Mouse (Mus musculus) urinary bladder, adult 18-20 months (tissue): ENCODE measurements around the gene Olfr344.

Experiments used
- DNase-seq, 2 experiments: peaks; one replicate each; pipeline ENCODE4 v3.0.0; 2022; ENCODE audit warnings: low spot score in 2 of 2, mixed read lengths in 2 of 2

Olfr344 gene

DNA sequence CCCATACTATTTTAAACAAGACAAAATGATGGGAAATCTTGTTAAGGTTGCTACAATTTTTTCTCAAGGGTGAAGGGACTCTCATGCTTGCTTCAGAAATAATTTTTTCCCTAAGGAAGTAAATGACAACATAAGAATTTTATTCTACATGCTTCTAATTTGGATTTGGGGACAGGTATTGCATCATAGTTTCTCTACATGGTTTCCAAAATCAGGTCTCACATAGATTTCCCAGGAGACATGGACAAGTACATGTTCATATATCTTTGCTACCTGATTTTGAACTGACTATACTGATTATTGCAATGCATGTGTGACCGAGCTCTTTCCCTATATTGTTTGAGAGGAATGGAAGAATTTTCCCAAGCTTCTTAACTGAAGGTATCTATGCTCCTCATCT, at the start of gene Olfr344:
Gene Olfr344 (plus strand): TSS at position 301 of the 400 bp plus-strand sequence.
- no peak for DNase-seq

GRCm38 (mm10) chr2:36524698-36525097, 41.8 kb upstream of the Olfr344 start, which contains the start of gene Olfr342:
TSS of gene Olfr342 (plus strand) at chr2:36524998.
- DNase-seq = no peak

DNA sequence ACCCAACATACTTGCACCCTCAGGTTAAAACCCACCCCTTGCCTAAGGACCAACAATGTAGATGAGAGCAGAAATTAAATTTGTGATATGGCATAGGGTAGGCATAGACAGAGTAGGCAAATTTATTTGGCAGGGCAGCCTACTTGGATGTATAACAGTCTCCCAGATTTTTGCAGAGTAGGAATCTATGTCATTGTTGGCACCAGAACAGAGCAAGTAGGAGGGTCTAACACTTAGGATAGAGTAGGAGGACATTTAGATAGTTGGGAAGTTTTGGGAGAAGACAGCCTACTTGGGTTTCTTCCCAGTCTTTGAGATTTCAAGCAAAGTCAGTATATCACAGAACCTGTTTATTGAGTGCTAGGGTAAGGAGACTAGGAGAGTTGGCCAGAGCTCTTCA, 1.3 kb upstream of the Olfr344 start:
- DNase-seq = no peak

DNA sequence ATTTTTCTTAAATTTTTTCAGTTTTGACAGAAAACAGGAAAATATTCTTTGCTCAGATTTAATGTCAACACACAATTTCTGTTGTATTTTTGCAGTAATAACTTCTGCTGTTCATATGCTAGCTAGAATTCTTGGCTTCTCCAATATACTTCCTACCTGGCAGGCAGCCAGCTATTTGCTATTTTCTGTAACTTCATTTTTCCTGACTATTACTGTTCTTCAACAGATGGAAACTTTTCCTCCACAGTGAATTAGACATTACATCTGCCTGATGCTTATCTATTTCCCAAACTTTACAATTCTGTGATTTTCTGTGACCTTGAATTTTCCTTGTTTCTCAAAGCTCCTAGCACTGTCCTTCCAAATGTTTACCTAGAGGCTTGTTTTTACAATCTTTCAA, 560 bp downstream of the Olfr344 start:
- DNase-seq = no peak

DNA sequence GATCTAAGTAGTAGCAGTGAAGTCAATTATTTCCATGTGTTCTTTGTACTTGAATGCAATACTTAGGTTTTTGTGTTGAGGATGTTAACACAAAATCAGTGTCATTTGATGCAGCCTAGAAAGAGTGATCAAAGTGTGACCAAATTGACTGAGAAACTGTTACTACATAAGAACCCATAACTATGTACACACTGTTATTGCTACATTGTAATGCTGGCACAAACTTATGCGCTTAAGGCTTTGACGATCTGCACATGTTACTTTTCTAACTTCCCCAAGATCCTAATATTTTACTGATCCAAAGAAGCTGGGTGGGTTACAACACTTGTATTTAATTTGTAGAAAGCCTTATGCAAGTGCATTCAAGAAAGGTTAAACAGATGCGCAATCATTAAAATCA, 1.4 kb downstream of the Olfr344 start:
- DNase-seq = no peak
